Mouse (Mus musculus): ENCODE data around the gene Smim23.

The Smim23 gene

DNA sequence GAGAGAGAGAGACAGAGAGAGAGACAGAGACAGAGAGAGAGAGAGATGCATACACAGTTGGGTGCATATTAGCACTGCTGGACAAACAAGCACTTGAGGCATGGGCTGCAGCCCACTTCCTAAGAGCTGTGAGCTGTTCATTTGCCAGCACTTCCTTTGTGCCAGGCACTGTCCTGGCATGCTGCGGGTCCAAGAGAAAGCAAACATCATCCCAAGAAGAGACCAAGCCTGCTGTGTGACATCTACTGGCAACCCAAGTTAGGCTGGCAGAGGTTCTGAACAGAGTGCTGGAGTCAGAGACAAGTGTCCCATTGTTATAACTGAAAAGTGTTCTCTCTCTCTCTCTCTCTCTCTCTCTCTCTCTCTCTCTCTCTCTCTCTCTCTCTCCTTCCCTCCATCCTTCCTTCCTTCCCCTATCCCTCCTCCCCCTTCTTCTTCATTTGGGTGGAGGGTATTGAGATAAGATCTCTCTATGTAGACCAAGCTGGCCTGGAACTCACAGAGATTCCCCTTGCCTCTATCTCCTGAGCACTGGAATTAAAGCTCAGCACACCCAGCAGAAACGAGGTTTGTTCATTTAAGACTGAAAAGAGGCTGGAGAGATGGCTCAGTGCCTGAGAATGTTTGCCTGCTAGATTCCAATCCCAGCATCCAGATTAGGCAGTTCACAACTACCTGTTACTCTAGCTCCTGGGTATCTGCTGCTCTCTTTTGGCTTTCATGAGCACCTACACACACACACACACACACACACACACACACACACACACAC, 42.6 kb downstream of the Smim23 start:
- DNase-seq (ENCODE audit: low read depth), result no peak

DNA sequence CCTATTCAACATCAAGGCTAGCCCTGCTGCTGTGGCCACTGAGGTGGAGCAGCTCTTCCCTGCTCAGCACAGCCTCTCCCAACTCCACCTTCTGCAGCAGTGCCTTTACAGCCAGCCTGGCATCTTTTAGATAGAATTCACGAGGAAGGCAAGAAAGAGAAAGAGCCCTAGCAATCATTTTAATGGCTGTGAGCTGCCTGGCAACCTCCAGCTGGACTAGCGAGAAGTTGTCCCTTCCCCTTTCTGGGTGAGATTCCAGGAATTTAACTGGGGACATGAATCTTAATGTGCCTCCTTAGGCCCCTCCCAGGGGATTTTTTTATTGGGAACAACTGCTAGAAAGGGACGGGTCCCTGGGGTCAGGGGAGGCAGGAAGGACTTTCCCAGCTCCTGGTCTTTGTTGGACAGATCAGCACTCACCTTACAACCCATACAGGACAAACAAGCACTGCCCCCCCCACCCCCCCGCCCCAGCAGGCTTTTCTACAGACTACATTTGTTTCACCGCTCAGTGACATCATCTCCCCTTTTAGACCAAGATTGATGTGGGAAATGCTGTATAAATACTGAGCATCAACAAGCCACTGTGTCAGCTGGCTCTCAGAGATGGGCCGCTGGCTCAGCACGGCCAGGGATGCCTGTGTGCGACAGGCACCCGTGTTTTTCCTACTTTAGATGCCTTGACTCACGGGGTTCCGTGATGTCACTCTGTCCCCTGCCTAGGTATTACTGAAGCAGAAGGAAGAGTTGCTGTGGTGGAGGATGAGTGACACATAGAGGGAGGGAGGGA, 43.5 kb downstream of the Smim23 start:
- DNase-seq (ENCODE audit: low read depth), result no peak

DNA sequence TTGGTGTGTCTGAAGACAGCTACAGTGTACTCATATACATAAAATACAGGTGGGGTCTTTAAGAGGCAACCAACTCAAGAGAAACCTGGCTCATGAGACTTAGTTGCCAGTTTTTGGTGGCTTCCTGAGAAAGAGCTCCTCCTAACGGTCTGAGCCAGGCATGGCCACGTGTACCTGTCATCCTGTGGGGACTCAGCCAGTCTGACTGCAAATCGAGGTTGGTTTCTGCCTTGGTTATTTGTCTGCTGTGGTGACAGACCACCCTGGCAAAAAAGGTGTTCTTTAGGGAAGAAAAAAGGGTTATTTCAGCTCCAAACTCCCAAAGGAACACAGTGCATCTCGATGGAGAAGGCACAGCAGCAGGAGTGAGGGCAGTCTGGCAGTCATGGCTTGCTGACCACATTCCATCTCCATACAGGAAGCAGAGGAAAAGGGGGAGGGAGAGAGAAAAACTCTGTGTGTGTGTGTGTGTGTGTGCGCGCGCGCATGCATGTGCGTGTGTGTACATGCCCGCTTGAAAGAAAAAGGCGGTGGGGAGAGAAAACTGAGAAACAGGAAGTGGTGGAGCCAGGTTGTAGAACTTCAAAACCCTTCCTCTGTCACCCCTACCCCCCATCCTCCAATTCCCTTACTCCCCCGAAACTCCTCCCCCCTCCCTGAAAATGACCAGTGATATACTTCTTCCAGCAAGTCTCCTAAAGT, 55.6 kb downstream of the Smim23 start:
- DNase-seq (ENCODE audit: low read depth), result peak; percentile 71
